Mouse (Mus musculus) MEL (cell line): Measurements from ENCODE around the gene Gm20441.

ENCODE experiments used
- CTCF ChIP-seq, 3 experiments: IDR thresholded peaks in 2 of 3; conservative IDR thresholded peaks in 1 of 3; 2 replicates each; pipeline ENCODE4 v1.5.1; 2011 to 2012; ENCODE audit warnings: low read length in 3 of 3, low read depth in 2 of 3, mild to moderate bottlenecking in 2 of 3, improper control_type of control experiment in 1 of 3, inconsistent platforms in 1 of 3, mixed read lengths in 1 of 3, moderate library complexity in 1 of 3; ENCODE audit not compliant: control insufficient read depth in 1 of 3, insufficient read depth in 1 of 3, poor library complexity in 1 of 3, severe bottlenecking in 1 of 3
- EP300 ChIP-seq, 2 experiments: IDR thresholded peaks; 2 replicates each; pipeline ENCODE4 v1.6.1; 2011; ENCODE audit warnings: improper control_type of control experiment in 2 of 2, low read length in 2 of 2, low read depth in 1 of 2, mild to moderate bottlenecking in 1 of 2
- GATA1 ChIP-seq: IDR thresholded peaks from 2 replicates; pipeline ENCODE4 v1.6.1; 2011; ENCODE audit warnings: low read depth, low read length, improper control_type of control experiment
- MAZ ChIP-seq: IDR thresholded peaks from 2 replicates; pipeline ENCODE4 v1.6.1; 2012; ENCODE audit warnings: low read depth, mild to moderate bottlenecking, inconsistent platforms, low read length, improper control_type of control experiment
- POLR2A ChIP-seq, 2 experiments: IDR thresholded peaks; 2 replicates each; pipeline ENCODE4 v1.6.1; 2011 to 2012; ENCODE audit warnings: low read length in 2 of 2, mild to moderate bottlenecking in 2 of 2, control low read depth in 1 of 2, improper control_type of control experiment in 1 of 2, low read depth in 1 of 2, moderate library complexity in 1 of 2; ENCODE audit not compliant: control insufficient read depth in 1 of 2, insufficient read depth in 1 of 2, poor library complexity in 1 of 2
- POLR2AphosphoS2 ChIP-seq: IDR thresholded peaks from 2 replicates; pipeline ENCODE4 v1.6.1; 2011; ENCODE audit warnings: low read length, improper control_type of control experiment
- RCOR1 ChIP-seq: IDR thresholded peaks from 2 replicates; pipeline ENCODE4 v1.6.1; 2012; ENCODE audit warnings: low read depth, mild to moderate bottlenecking, inconsistent platforms, low read length, improper control_type of control experiment
- SIN3A ChIP-seq: IDR thresholded peaks from 2 replicates; pipeline ENCODE4 v1.6.1; 2012; ENCODE audit warnings: low read length, improper control_type of control experiment, inconsistent platforms
- TAL1 ChIP-seq: IDR thresholded peaks from 2 replicates; pipeline ENCODE4 v1.6.1; 2012; ENCODE audit warnings: mild to moderate bottlenecking, inconsistent platforms, low read length, moderate library complexity, mixed read lengths
- TCF12 ChIP-seq: IDR thresholded peaks from 2 replicates; pipeline ENCODE4 v1.6.1; 2014; ENCODE audit warnings: low read depth, mild to moderate bottlenecking, inconsistent platforms, low read length, improper control_type of control experiment, moderate library complexity
- UBTF ChIP-seq: IDR thresholded peaks from 2 replicates; pipeline ENCODE4 v1.6.1; 2012; ENCODE audit warnings: low read depth, mild to moderate bottlenecking, inconsistent platforms, low read length, improper control_type of control experiment, moderate library complexity, borderline replicate concordance; ENCODE audit not compliant: insufficient read depth
- USF1 ChIP-seq: IDR thresholded peaks from 2 replicates; pipeline ENCODE4 v1.6.1; 2014; ENCODE audit warnings: low read depth, mild to moderate bottlenecking, inconsistent platforms, low read length, improper control_type of control experiment, moderate library complexity
- ZC3H11A ChIP-seq: IDR thresholded peaks from 2 replicates; pipeline ENCODE4 v1.6.1; 2012; ENCODE audit warnings: low read depth, mild to moderate bottlenecking, inconsistent platforms, low read length, improper control_type of control experiment
- ZMIZ1 ChIP-seq: IDR thresholded peaks from 2 replicates; pipeline ENCODE4 v1.6.1; 2012; ENCODE audit warnings: low read depth, mild to moderate bottlenecking, inconsistent platforms, low read length, improper control_type of control experiment, moderate library complexity

DNA sequence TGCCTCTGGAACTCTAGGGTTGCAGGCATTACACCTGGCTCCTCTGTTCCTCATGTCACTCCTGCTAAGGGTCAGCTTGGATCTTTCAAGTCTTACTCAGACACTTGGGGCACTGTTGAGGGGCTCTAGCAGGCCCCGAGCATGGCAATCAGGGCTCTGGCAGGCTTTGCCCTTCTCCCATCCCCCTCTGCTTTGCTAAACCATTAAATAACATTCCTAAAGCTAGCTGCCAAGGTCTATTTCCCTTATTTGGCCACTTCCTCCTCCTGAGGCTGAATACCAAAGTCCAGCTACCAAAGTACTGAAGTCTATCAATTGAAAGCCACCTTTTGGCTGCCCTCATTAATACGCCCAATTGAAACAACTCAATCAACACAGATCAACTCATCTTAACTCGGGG, 14.1 kb upstream of the Gm20441 start:
- TF ChIP-seq CTCF (IDR thresholded peaks at IDR 0.05 in 2 of 3, conservative IDR thresholded peaks at IDR 0.05 in 1 of 3; ENCODE audit: control insufficient read depth in 1 of 3, insufficient read depth in 1 of 3, low read depth in 2 of 3, low read length in 3 of 3, poor library complexity in 1 of 3, severe bottlenecking in 1 of 3) (no peak), RCOR1 (no peak), POLR2AphosphoS2 (no peak), POLR2A (IDR thresholded peaks at IDR 0.05; ENCODE audit: control insufficient read depth in 1 of 2, insufficient read depth in 1 of 2, low read depth in 1 of 2, low read length in 2 of 2, poor library complexity in 1 of 2) (no peak), TAL1 (no peak), ZC3H11A (no peak), UBTF (no peak), TCF12 (no peak), SIN3A (no peak), ZMIZ1 (no peak), EP300 (IDR thresholded peaks at IDR 0.05; ENCODE audit: low read depth in 1 of 2, low read length in 2 of 2) (no peak), USF1 (no peak), MAZ (no peak), GATA1 (no peak)
